Mouse (Mus musculus): ENCODE data around the gene Zfp277. TPM values are rescaled to one million over a fixed set of nuclear protein-coding genes. Genes with fewer than 3 reads are reported as not detected.

The Zfp277 gene
- polyA plus RNA-seq, 1 experiment from 2014 or later = 29.9 TPM

GRCm38 (mm10) chr12:40385301-40385700 is 60.4 kb downstream of the Zfp277 start:
- ATAC-seq (ENCODE audit: low FRiP score) = no peak
- Histone ChIP-seq H3K4me3 (no peak overlapping the region), H3K27me3 (no peaks in the 10 kb centered on the region), H3K27ac (no peak overlapping the region), H3K9me3 (no peaks in the 10 kb centered on the region), H3K4me2 (no peak overlapping the region), H3K9ac (no peak overlapping the region), H3K4me1 (replicated peaks) (peaks cover 5% of the 10 kb centered on the region; the same call in 1 of the 2 replicates), H3K36me3 (no peaks in the 10 kb centered on the region)
- 84% methylated on average over 4 of the region's 4 CpGs for WGBS

- WGBS = 87% methylated on average over 6 of the region's 6 CpGs
- no peak for ATAC-seq (ENCODE audit: low FRiP score)
Measured at GRCm38 (mm10) chr12:40383718-40384117, 62.0 kb downstream of the Zfp277 start.

GRCm38 (mm10) chr12:40382539-40382938 is 63.2 kb downstream of the Zfp277 start:
- Histone ChIP-seq H3K4me1 (replicated peaks) (peaks cover 2% of the 10 kb centered on the region; the same call in 1 of the 2 replicates), H3K4me2 (no peak overlapping the region), H3K4me3 (no peak overlapping the region), H3K27ac (no peak overlapping the region), H3K27me3 (no peaks in the 10 kb centered on the region), H3K9me3 (no peaks in the 10 kb centered on the region), H3K9ac (no peak overlapping the region), H3K36me3 (no peaks in the 10 kb centered on the region)
- no peak for ATAC-seq (ENCODE audit: low FRiP score)
- 79% methylated on average over 5 of the region's 5 CpGs for WGBS

More at GRCm38 (mm10) chr12:40383718-40384117, 62.0 kb downstream of the Zfp277 start:
- no peak overlapping the region for H3K9ac ChIP-seq
- no peak overlapping the region for H3K4me3 ChIP-seq
- no peak overlapping the region for H3K27ac ChIP-seq
- H3K9me3 ChIP-seq = no peaks in the 10 kb centered on the region
- no peaks in the 10 kb centered on the region for H3K36me3 ChIP-seq
- no peaks in the 10 kb centered on the region for H3K27me3 ChIP-seq
- no peak overlapping the region for H3K4me2 ChIP-seq
- H3K4me1 ChIP-seq (replicated peaks) = peaks cover 5% of the 10 kb centered on the region; the same call in 1 of the 2 replicates

- no peak overlapping the region for H3K4me3 ChIP-seq
- H3K36me3 ChIP-seq = no peaks in the 10 kb centered on the region
- H3K4me1 ChIP-seq (replicated peaks) = no peaks in the 10 kb centered on the region
- no peak overlapping the region for H3K4me2 ChIP-seq
- H3K27ac ChIP-seq = no peak overlapping the region
- no peak overlapping the region for H3K9ac ChIP-seq
- no peaks in the 10 kb centered on the region for H3K27me3 ChIP-seq
- H3K9me3 ChIP-seq = no peaks in the 10 kb centered on the region
- WGBS = 94% methylated on average over 11 of the region's 11 CpGs
- ATAC-seq (ENCODE audit: low FRiP score) = no peak
Measured at GRCm38 (mm10) chr12:40381824-40382223, 63.9 kb downstream of the Zfp277 start.

GRCm38 (mm10) chr12:40381173-40381801 is 64.4 kb downstream of the Zfp277 start:
- Histone ChIP-seq H3K4me3 (no peak overlapping the region), H3K4me1 (replicated peaks) (no peaks in the 10 kb centered on the region), H3K36me3 (no peaks in the 10 kb centered on the region), H3K9ac (no peak overlapping the region), H3K4me2 (no peak overlapping the region), H3K27ac (no peak overlapping the region), H3K27me3 (no peaks in the 10 kb centered on the region), H3K9me3 (no peaks in the 10 kb centered on the region)
- ATAC-seq (ENCODE audit: low FRiP score) = no peak
- 91% methylated on average over 10 of the region's 10 CpGs for WGBS

GRCm38 (mm10) chr12:40379538-40379923 is 66.2 kb downstream of the Zfp277 start:
- no peak for ATAC-seq (ENCODE audit: low FRiP score)
- Histone ChIP-seq H3K36me3 (no peaks in the 10 kb centered on the region), H3K4me3 (no peak overlapping the region), H3K27ac (no peak overlapping the region), H3K4me2 (no peak overlapping the region), H3K9me3 (no peaks in the 10 kb centered on the region), H3K4me1 (replicated peaks) (no peaks in the 10 kb centered on the region), H3K27me3 (no peaks in the 10 kb centered on the region), H3K9ac (no peak overlapping the region)
- WGBS = 86% methylated on average over 4 of the region's 4 CpGs

- ATAC-seq (ENCODE audit: low FRiP score) = no peak
- no peak overlapping the region for H3K27ac ChIP-seq
- no peaks in the 10 kb centered on the region for H3K4me1 ChIP-seq (replicated peaks)
- 92% methylated on average over 17 of the region's 17 CpGs for WGBS
- H3K9ac ChIP-seq = no peak overlapping the region
- no peak overlapping the region for H3K4me2 ChIP-seq
- no peaks in the 10 kb centered on the region for H3K27me3 ChIP-seq
- no peaks in the 10 kb centered on the region for H3K36me3 ChIP-seq
- H3K4me3 ChIP-seq = no peak overlapping the region
- H3K9me3 ChIP-seq = no peaks in the 10 kb centered on the region
Measured at GRCm38 (mm10) chr12:40378621-40379537, 66.8 kb downstream of the Zfp277 start.

- H3K9me3 ChIP-seq = no peaks in the 10 kb centered on the region
Measured at GRCm38 (mm10) chr12:40351879-40352278, 93.8 kb downstream of the Zfp277 start.

GRCm38 (mm10) chr12:40348251-40348650 is 97.5 kb downstream of the Zfp277 start:
- Histone ChIP-seq H3K27me3 (no peaks in the 10 kb centered on the region), H3K4me3 (no peak overlapping the region), H3K4me2 (no peak overlapping the region), H3K9me3 (no peaks in the 10 kb centered on the region), H3K4me1 (replicated peaks) (peaks cover 16% of the 10 kb centered on the region; the same call in 1 of the 2 replicates), H3K27ac (no peak overlapping the region), H3K36me3 (0 out of 2 replicates have a peak, but pooled peaks cover 3% of the 10 kb centered on the region), H3K9ac (no peak overlapping the region)
- no peak for ATAC-seq (ENCODE audit: low FRiP score)
- WGBS = 78% methylated on average over 4 of the region's 4 CpGs

More at GRCm38 (mm10) chr12:40351879-40352278, 93.8 kb downstream of the Zfp277 start:
- H3K36me3 ChIP-seq = 0 out of 2 replicates have a peak, but pooled peaks cover 3% of the 10 kb centered on the region
- peaks cover 12% of the 10 kb centered on the region; the same call in 1 of the 2 replicates for H3K4me1 ChIP-seq (replicated peaks)
- no peak overlapping the region for H3K4me3 ChIP-seq
- 94% methylated on average over 3 of the region's 3 CpGs for WGBS
- no peak for ATAC-seq (ENCODE audit: low FRiP score)
- no peak overlapping the region for H3K27ac ChIP-seq
- no peaks in the 10 kb centered on the region for H3K27me3 ChIP-seq
- no peak overlapping the region for H3K4me2 ChIP-seq
- no peak overlapping the region for H3K9ac ChIP-seq

- H3K27ac ChIP-seq = peak overlapping the region; percentile 8; the same call in 1 of the 2 replicates
Measured at GRCm38 (mm10) chr12:40347060-40347698, 98.5 kb downstream of the Zfp277 start.

GRCm38 (mm10) chr12:40341443-40341842 is 104.3 kb downstream of the Zfp277 start:
- no peak overlapping the region for H3K9ac ChIP-seq
- no peaks in the 10 kb centered on the region for H3K27me3 ChIP-seq
- no peaks in the 10 kb centered on the region for H3K9me3 ChIP-seq
- H3K27ac ChIP-seq = no peak overlapping the region
- H3K36me3 ChIP-seq = no peaks in the 10 kb centered on the region
- H3K4me3 ChIP-seq = no peak overlapping the region
- H3K4me2 ChIP-seq = no peak overlapping the region
- H3K4me1 ChIP-seq (replicated peaks) = no peaks in the 10 kb centered on the region
- WGBS = 83% methylated on average over 5 of the region's 5 CpGs
- ATAC-seq (ENCODE audit: low FRiP score) = no peak

More at GRCm38 (mm10) chr12:40347060-40347698, 98.5 kb downstream of the Zfp277 start:
- Histone ChIP-seq H3K9me3 (no peaks in the 10 kb centered on the region), H3K36me3 (0 out of 2 replicates have a peak, but pooled peaks cover 3% of the 10 kb centered on the region), H3K4me1 (replicated peaks) (peaks cover 16% of the 10 kb centered on the region; the same call in 1 of the 2 replicates), H3K4me2 (no peak overlapping the region), H3K4me3 (no peak overlapping the region), H3K9ac (no peak overlapping the region), H3K27me3 (no peaks in the 10 kb centered on the region)
- ATAC-seq (ENCODE audit: low FRiP score) = no peak
- WGBS = 53% methylated on average over 10 of the region's 10 CpGs

GRCm38 (mm10) chr12:40335303-40335702 is 110.4 kb downstream of the Zfp277 start:
- Histone ChIP-seq H3K4me3 (no peak overlapping the region), H3K4me2 (no peak overlapping the region), H3K4me1 (replicated peaks) (0 out of 2 replicates have a peak, but pooled peaks cover 3% of the 10 kb centered on the region), H3K9me3 (no peaks in the 10 kb centered on the region), H3K9ac (no peak overlapping the region), H3K27ac (no peak overlapping the region), H3K36me3 (peaks cover 7% of the 10 kb centered on the region; the same call in 1 of the 2 replicates), H3K27me3 (no peaks in the 10 kb centered on the region)
- no peak for ATAC-seq (ENCODE audit: low FRiP score)
- WGBS = 96% methylated on average over 3 of the region's 3 CpGs

Data from hindbrain, embryonic 13.5 days (tissue).